Mouse (Mus musculus): ENCODE data around the gene Mon2.

- TF ChIP-seq ZC3H11A (IDR thresholded peaks at IDR 0.05; ENCODE audit: borderline replicate concordance, low read depth, low read length), result no peak
- TF ChIP-seq CHD2 (IDR thresholded peaks at IDR 0.05; ENCODE audit: low read depth, low read length), result no peak
- no peak for TF ChIP-seq MAFK (IDR thresholded peaks at IDR 0.05; ENCODE audit: insufficient read depth, low read depth, low read length)
- no peak for TF ChIP-seq HCFC1 (IDR thresholded peaks at IDR 0.05; ENCODE audit: borderline replicate concordance, insufficient read depth, low read length)
- no peak for TF ChIP-seq ZNF384 (IDR thresholded peaks at IDR 0.05; ENCODE audit: low read depth, low read length)
These were observed 22.7 kb downstream of the Mon2 start for GRCm38 (mm10) chr10:123053557-123053956.

Measured in ES-E14 (cell line).